ENCODE assay signal across 18 mouse cellular contexts in genomic region chr12:34249160-34249559, GRCm38 (mm10).
DNase-seq lines count a peak whose midpoint lies in the region; ATAC-seq and TF ChIP-seq lines count a peak whose summit lies in the region.
"Had no signal": no experiment of that assay in that cellular context is flagged by ENCODE, and none has a peak within 500 bp of the region (broad histone marks: within the 10 kb centered on the region; RNA-seq: fewer than 3 reads in every experiment).

No protein-coding gene starts in this region.

- no peak for DNase-seq in embryonic facial prominence, embryonic 10.5 days (ENCODE audit: low spot score)
- DNase-seq in lung, postnatal 0 days (ENCODE audit: low spot score) = peak; percentile 30
- DNase-seq in lung, adult 18-20 months = no peak
- no peak for DNase-seq in cerebellum, adult 9-11 months
- no peak for DNase-seq in heart, adult 8-10 months (ENCODE audit: low spot score)
- DNase-seq in embryo, embryonic 10 days (ENCODE audit: low spot score) = no peak
- DNase-seq: adrenal gland, adult 2 months; adrenal gland, postnatal 25 days; cerebellum, adult 18-20 months; cerebellum, postnatal 10 days; heart, adult 2 months had no signal

- H3K4me3 ChIP-seq in embryonic facial prominence, embryonic 12.5 days = no peak overlapping the region
- H3K4me3 ChIP-seq in embryonic facial prominence, embryonic 10.5 days = no peak overlapping the region
- no peak overlapping the region for H3K4me3 ChIP-seq in lung, postnatal 0 days (ENCODE audit: low read depth, low read length)
- H3K4me3 ChIP-seq: forebrain, embryonic 15.5 days; heart, adult 2 months; heart, embryonic 12.5 days; hindbrain, embryonic 15.5 days had no signal

- no peaks in the 10 kb centered on the region for H3K9me3 ChIP-seq in embryonic facial prominence, embryonic 12.5 days
- no peaks in the 10 kb centered on the region for H3K9me3 ChIP-seq in embryonic facial prominence, embryonic 10.5 days
- H3K9me3 ChIP-seq in lung, postnatal 0 days (ENCODE audit: low read length) = no peaks in the 10 kb centered on the region
- H3K9me3 ChIP-seq: forebrain, embryonic 15.5 days; heart, embryonic 12.5 days; hindbrain, embryonic 15.5 days had no signal

- 0 out of 2 replicates have a peak overlapping the region, but pooled peaks have one; percentile 51 for H3K27ac ChIP-seq in embryonic facial prominence, embryonic 12.5 days
- no peak overlapping the region for H3K27ac ChIP-seq in embryonic facial prominence, embryonic 10.5 days (replicated peaks)
- no peak overlapping the region for H3K27ac ChIP-seq in lung, postnatal 0 days (ENCODE audit: low read length)
- H3K27ac ChIP-seq: forebrain, embryonic 15.5 days; heart, adult 2 months; hindbrain, embryonic 15.5 days had no signal

- H3K9ac ChIP-seq in embryonic facial prominence, embryonic 12.5 days = no peak overlapping the region
- H3K9ac ChIP-seq in lung, postnatal 0 days (replicated peaks; ENCODE audit: low read depth) = no peak overlapping the region
- H3K9ac ChIP-seq: forebrain, embryonic 15.5 days; heart, embryonic 12.5 days; hindbrain, embryonic 15.5 days had no signal

- no peaks in the 10 kb centered on the region for H3K27me3 ChIP-seq in embryonic facial prominence, embryonic 12.5 days
- no peaks in the 10 kb centered on the region for H3K27me3 ChIP-seq in embryonic facial prominence, embryonic 10.5 days (replicated peaks; ENCODE audit: low read depth, poor library complexity, severe bottlenecking)
- no peaks in the 10 kb centered on the region for H3K27me3 ChIP-seq in lung, postnatal 0 days (replicated peaks; ENCODE audit: insufficient read depth, low read length)
- H3K27me3 ChIP-seq: CH12.LX; forebrain, embryonic 15.5 days; heart, embryonic 12.5 days; hindbrain, embryonic 15.5 days; Patski had no signal

- peaks cover 9% of the 10 kb centered on the region; the same call in 1 of the 2 replicates for H3K4me1 ChIP-seq in embryonic facial prominence, embryonic 12.5 days
- H3K4me1 ChIP-seq in embryonic facial prominence, embryonic 10.5 days = peaks cover 19% of the 10 kb centered on the region
- H3K4me1 ChIP-seq in lung, postnatal 0 days (ENCODE audit: insufficient read depth, low read depth, low read length) = no peaks in the 10 kb centered on the region; the same call in 1 of the 2 replicates
- H3K4me1 ChIP-seq: forebrain, embryonic 15.5 days; hindbrain, embryonic 15.5 days had no signal

- 81% methylated on average over 1 of the region's 1 CpGs for WGBS in embryonic facial prominence, embryonic 12.5 days
- 90% methylated on average over 1 of the region's 1 CpGs for WGBS in embryonic facial prominence, embryonic 10.5 days
- 50% methylated on average over 1 of the region's 1 CpGs for WGBS in lung, postnatal 0 days

- no peaks in the 10 kb centered on the region for H3K36me3 ChIP-seq in embryonic facial prominence, embryonic 12.5 days
- H3K36me3 ChIP-seq in embryonic facial prominence, embryonic 10.5 days (replicated peaks) = no peaks in the 10 kb centered on the region
- no peaks in the 10 kb centered on the region for H3K36me3 ChIP-seq in lung, postnatal 0 days (ENCODE audit: insufficient read depth, low read length)
- H3K36me3 ChIP-seq: forebrain, embryonic 15.5 days; heart, embryonic 12.5 days; hindbrain, embryonic 15.5 days had no signal

- TF ChIP-seq CTCF in lung, postnatal 0 days (IDR thresholded peaks at IDR 0.05) = no peak

- no peak for ATAC-seq in embryonic facial prominence, embryonic 12.5 days (ENCODE audit: insufficient number of reproducible peaks, insufficient read depth, low FRiP score, low TSS enrichment)
- no peak for ATAC-seq in lung, postnatal 0 days
- peak; percentile 42 to 60; a peak in 3 of 4 replicates for ATAC-seq in hematopoietic stem cell, adult 5-6 weeks (replicated peaks in 1 of 2; ENCODE audit: insufficient read depth in 1 of 2, low FRiP score in 2 of 2, low TSS enrichment in 1 of 2, low read depth in 1 of 2, poor library complexity in 2 of 2, severe bottlenecking in 2 of 2)
- ATAC-seq: forebrain, embryonic 15.5 days; Patski had no signal

- TF ChIP-seq EP300 in lung, postnatal 0 days (IDR thresholded peaks at IDR 0.05) = no peak

- no peak overlapping the region for H3K4me2 ChIP-seq in embryonic facial prominence, embryonic 12.5 days (replicated peaks)
- no peak overlapping the region for H3K4me2 ChIP-seq in lung, postnatal 0 days (replicated peaks; ENCODE audit: low read depth, low read length)
- H3K4me2 ChIP-seq: forebrain, embryonic 15.5 days; heart, embryonic 12.5 days; hindbrain, embryonic 15.5 days had no signal

Comparison
In these comparisons a context has a peak if more than half of its experiments do, and no peak if none do; other contexts are left out.
1. ATAC-seq: peak in hematopoietic stem cell, adult 5-6 weeks (2 of 2); none in embryonic facial prominence, embryonic 12.5 days (single experiment) and lung, postnatal 0 days (single experiment).